Mouse (Mus musculus): ENCODE measurements around the gene Ncoa5.

Gene Ncoa5

DNA sequence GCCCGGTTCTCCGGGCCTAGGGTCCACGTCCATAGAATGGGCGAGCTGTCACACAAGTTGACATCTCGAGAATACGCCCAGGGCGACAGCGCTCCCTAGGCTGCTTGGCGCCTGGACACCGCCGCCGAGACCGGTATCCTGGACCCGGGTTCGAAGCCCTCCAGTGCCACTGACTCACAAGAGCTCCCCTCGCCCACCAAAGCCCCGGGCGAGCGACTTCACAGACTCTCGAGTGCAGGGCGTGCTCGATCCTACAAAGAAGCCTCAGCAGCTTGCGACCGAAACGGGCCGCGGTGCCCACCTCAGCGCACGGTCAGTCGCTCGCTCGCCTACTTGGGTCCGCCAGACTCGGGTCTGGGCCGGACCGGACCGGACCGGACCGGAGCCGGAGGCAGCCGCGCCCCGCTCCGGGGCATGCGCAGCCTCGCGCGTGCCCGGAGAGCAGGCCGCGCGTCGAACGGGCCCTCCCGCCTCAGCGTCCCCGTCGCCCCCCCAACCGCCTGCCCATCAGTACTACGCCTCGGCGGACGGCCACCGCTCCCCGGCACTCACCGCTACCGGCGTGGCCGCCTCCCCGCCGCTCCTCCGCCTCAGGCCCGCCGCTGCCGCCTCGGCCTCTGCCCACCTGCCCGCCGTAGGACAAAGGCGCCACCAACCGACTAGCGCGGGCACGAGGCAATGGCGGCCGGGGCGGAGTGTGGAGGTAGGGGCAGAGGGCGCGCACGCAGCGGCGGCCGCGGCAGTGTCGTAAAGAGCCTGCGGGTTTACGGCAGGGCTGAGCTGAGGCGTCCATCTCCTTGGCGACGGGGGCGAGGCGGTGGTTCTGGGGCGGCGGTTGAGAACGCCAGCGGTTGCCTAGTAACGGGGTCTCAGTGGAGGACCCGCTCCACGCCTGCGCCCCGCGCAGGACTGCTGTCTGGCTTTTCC, at the start of gene Ncoa5:
Ncoa5 (minus strand) TSS at position 737 of the 927 bp plus-strand sequence.
- peak; percentile 96 for ATAC-seq (ENCODE audit: low TSS enrichment)

DNA sequence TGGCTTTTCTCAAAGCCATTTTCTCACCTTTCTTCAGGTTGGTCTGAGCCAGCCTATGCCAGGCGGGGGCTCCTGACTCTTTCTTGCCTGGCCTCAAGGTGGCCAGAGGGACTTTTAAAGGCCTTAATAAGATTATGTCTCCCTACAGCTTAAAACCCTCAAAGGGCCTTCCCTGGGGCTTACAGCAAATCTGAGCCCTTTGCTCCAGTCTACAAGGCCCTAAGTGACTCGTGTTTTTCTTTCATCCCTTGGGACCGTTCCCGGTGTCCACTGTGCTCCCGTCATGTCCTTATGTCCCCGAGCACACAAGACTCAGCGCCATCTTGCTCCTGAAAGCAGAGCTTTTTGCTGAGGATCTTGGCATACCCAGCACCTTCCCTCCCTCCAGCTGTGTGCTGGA, 46.6 kb upstream of the Ncoa5 start:
- no peak for ATAC-seq (ENCODE audit: low TSS enrichment)

DNA sequence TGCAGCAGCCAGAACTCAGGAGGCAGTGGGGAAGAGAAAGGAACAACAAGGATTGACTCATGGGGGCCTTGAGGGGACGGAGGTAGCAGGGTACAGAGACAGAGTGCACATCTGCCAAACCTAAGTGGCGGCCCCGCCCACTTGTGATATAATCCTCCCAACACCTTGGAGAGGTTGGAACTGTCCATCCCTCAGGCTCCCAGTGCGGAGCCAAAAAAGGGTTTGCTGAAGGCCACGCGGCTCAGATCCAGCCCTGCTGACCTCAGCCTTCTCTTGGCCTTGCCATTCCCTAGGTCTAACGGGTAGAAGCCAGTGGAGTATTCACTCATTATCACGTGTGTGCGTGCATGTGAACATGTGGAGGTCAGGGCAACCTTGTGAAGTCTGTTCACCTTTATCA, 46.0 kb upstream of the Ncoa5 start:
- ATAC-seq (ENCODE audit: low TSS enrichment), result no peak

DNA sequence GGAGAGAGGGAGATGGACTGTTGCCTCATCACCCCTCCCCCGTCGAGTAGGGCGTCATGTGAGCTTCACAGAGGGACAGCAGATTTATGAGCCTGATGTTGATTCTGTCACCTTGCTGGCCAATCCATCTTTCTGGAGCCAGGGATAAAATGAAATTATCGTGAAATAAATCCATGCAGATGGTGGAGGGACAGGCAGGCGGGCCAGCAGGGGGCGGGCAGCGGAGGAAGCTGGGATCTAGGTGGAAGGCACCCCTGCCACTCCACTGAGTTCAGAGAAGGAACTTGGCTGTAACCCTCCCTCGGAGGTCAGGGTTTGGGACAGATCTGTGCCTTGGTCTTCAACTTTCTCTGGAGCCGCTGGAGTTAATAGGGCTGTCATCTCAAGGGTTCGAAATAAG, 43.9 kb upstream of the Ncoa5 start:
- no peak for ATAC-seq (ENCODE audit: low TSS enrichment)

DNA sequence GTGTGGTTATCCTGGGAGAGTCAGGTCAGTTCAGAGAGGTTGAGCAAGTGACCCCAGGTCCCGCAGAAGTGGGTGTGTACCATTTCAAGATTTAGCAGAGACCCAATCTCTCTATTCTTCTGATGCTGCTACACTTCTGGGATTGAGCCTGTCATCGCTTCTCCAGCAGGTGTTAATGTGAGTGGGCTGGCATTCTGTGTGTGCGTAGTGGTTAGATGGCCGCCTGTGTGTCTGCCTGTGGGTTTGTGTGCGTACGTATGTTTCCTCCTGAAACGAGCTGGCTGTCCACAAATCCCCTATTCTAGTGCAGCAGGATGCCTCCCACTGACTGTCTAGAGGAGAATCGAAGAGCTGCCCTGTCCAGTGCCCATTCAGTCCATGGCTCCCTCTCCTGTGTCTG, 43.4 kb upstream of the Ncoa5 start:
- ATAC-seq (ENCODE audit: low TSS enrichment), result no peak

DNA sequence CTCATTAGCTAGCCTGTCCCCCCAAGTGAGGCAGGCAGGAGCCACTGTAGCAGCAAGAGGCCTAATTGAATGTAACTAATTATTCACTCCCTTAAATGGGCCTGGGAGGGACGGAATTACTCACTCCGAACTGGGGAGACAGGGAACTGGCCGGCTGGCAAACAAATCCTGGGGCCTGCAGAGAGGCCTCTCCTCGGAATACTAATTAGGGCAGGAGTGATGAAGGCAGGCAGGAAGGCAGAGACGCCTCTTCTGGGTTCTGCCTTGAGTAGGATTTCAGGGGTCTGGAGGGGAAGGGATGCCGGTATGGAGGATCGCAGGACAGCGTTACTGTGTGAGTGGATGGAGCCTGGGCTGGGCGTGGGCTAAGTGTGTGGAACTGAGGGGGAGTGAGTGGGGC, 42.4 kb upstream of the Ncoa5 start:
- ATAC-seq (ENCODE audit: low TSS enrichment), result no peak

DNA sequence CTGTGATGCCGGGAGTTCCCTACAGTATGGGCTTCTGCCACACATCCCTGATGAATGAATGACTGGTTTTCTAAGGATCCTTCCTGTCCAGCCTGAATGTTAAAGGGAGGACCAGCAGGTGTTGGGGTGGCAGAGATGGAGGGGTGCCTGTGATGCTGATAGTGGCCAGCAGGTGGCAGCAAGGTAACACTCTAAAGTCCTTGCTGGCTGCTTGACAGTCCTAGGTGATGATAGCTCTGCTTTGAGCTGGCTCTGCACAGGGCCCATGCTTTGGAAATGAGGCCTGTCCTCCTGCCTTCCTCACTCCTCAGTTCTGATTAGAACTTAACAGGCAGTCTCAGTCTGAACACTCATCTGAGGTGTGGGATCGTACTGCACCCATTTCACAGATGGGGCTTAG, 40.3 kb upstream of the Ncoa5 start:
- peak; percentile 48; the same call in 1 of the 2 replicates for ATAC-seq (ENCODE audit: low TSS enrichment)

DNA sequence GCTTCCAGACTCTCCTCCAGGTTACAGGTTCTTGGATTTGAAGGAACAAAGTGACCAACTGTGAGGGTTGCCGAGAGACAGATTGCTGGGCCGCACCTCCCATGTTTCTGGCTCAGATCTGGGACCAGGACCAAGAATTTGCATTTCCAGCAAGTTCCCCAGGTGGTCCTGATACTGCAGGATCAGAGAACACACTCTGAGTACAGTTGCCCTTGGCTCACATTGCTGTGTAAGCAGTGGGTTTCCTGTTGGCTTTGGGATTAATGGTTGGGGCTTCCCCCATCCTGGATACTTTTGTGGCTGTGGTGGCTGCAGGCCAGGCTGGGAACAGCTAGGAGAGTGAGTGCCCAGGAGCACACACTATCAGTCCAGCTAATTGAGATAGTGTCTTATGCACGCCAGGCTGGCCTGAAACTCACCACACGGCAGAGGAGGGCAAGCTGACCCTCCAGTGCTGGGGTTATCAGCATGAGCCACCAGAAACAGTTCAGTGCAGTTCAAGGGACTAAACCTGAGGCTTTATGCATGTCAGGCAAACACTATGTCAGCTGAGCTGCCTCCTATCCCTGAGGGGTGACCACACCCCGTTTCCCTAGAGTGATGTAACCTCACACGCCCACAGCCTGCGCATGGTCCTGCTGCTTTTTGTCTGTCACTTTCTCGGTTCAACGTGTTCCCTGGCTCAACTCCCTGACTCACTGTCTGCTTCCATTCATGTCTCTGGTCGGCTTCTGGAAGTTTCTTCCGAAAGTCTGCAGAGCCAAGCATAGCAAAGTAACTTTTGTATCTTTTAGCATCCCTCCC, 39.6 kb upstream of the Ncoa5 start:
- peak; percentile 42; the same call in 1 of the 2 replicates for ATAC-seq (ENCODE audit: low TSS enrichment)

DNA sequence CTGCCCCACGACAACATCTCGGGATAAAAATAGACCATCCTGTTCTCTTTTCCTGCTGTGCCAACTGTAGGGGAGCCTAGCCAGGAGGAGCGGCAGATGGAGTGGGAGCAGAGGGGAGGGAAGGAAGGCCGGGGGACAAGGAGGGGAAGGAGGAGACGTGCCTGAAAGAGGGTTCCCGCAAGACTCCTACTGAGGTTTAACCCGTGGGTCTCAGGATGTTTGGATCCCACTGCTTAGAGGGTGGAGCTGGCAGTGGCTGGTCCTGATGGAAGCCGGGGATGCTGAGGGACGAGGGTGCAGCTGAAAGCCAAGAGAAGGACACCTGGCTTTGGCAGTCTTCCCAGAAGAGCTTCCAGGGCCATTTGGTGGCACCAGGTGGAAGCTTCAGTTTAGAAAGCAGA, 38.7 kb upstream of the Ncoa5 start:
- ATAC-seq (ENCODE audit: low TSS enrichment), result peak; percentile 44

DNA sequence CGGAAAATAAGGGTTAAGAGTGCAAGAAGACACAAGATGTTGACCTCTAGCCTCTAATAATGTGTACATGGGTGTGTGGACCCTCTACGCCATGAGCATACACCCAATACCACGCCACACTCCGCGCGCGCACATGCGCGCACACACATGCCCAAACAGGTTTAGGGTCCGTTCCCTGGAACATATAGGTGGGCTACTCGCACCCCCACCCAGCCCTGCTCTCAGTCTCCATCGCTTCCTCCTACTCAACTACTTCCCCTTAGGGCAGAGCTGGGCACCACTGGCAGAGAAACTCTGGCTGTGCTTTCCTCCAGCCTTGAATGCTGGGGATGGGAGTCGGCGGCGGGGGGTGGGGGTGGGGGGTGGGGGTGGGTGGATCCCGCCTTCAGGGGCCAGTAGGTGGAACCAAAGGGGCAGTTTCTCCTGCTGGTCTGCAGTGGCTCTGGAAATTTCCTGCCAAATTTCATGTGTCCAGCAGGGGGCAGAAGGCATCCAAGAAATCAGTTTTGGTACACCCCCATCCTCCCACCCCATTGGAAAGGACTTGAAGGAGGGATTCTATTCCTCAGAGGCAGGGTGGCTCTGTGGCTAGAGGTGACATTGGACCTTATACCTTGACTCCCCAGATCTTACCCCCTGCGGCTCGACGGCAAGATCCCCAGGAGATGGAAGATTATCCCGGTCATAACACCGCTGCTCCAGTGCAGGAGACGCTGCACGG, 35.6 kb upstream of the Ncoa5 start:
- ATAC-seq (ENCODE audit: low TSS enrichment), result no peak

DNA sequence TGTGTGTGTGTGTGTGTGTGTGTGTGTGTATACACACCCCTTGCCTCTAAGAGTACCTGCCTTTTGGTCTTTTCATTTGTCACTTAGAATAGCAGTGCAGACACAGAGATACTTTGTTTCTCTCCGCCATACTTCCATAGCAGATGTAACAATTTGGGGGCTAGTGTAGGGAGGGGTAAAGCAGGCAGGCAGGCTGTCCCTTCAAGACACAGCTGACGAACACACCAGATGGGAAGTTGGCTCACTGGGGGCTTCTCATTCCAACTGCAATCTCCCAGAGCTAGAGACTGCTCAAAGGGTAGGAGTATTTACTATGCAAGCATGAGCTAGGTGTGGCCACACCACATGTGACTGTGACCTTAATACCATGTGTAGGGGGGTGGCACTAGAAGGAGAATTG, 34.1 kb upstream of the Ncoa5 start:
- ATAC-seq (ENCODE audit: low TSS enrichment), result no peak

DNA sequence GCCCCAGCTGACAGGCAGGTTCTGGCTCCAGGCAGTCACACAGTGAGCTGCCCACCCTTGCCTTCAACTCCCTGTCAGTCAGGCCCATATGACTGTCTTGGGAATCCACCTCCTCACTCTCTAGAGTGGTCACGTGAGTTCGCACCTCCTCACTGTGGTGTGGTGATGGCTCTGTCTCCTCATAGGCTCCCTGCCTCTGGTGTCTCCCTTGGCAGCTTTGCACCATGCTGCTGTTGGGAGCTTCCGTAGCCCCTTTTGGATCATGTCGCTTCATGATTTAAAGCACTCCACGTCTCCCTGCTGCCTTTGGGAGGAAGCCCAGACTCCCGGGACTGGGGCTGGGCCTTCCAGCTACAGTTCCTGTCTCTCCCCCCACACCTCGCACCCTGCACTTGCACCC, 29.8 kb upstream of the Ncoa5 start:
- peak; percentile 95 for ATAC-seq (ENCODE audit: low TSS enrichment)

DNA sequence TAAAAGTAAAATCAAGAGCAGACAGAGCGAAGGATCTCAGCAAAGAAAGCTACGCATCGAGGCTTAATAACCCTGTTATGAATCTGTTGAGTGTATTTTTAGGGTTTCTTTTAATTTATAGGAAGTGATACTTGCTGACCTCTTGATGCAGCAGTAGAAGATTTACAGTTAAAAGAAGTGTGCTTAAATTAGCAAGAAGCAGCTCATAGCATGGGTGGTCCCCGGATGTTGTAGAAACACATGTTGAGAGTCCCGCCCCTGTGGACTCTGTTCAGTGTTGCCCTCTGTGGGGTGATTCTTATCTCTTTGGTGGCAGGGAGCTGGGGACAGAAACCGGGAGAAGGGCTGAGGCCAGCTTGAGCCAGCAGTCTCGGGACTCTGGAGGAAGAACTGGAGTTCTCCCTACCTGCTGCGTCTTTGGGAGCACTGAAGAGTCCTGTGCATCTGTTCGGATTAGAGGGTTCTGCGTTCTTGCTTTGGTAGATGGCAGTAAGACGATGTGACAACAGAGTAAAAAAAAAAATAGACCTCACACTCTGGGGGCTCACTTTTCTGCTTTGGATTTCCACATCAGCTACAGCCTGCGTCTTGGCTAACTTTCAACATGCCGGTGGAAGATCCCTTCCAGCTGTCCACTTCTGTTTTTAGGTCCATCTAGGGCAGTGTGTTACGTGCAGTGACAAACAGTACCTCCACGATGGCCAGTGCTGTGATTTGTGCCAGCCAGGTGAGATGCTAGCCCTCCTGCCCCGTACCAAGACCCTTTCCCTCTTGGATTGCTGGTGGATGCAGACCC, 27.2 kb upstream of the Ncoa5 start:
- ATAC-seq (ENCODE audit: low TSS enrichment), result no peak

DNA sequence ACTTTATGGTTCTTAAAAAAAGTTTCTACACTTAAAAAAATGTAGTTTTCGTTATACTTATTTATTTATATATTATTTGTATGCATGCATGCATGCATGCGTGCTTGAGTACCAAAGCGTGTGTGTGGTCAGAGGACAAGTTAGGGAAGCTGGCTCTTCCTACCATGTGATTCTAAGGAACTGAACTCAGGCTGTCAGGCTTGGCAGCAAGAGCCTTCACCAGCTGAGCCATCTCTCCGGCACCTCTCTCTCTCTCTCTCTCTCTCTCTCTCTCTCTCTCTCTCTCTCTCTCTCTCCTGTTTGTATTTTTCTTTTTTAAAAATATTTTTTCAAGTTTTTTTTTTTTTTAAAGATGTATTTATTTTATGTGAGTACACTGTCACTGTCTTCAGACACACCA, 25.3 kb upstream of the Ncoa5 start:
- ATAC-seq (ENCODE audit: low TSS enrichment), result no peak

DNA sequence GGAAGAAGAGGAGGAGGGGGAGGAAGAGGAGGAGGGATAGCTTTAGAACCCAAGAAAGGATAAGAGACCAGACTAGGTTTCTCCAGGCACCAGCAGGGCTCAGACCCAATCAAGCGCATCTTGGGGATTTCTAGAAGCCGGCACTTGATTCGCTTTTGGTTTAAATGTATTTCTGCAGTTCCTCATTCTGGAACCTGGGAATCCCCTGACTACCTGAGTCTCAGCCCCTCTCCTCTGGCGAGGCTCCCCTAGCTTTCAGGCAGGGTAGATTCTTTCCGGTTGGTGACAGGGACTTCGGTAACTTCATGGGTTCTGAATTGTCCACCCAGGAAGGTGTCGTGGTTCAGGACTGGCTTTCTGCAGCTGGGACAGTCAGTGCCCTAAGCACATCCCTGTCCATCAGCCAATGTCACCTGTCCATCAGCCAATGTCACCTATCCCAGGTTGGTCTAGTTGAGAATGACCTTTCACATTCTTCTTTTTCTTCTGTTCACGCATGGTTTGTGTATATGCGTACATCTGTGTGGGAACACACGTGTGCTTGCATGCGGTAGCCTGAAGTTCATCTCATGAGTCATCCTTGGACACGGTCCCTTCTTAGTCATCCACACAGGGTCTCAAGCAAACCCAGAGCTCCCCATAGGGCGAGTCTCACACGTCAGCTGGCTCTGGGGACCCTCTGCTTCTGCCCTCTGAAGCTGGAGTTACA, 21.9 kb upstream of the Ncoa5 start:
- ATAC-seq (ENCODE audit: low TSS enrichment), result no peak

DNA sequence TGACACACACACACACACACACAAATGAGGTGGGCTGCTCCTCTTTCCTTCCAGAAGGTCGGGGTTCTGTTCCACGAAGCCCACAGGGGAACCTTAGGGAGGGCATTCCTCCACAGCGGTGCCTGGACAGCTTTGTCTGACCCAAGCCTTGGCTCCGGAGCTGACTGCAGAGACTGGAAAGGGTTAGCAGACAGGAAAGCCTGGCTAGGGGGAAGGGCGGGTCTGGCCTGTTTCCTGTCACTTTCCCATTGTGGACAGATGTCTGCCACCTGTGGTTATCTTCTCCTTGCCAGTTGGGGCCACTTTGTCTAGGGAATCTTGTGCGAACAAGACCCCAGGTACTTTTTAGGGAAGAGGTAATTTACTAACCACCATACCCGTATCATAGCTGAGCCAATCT, 21.2 kb upstream of the Ncoa5 start:
- ATAC-seq (ENCODE audit: low TSS enrichment), result no peak

DNA sequence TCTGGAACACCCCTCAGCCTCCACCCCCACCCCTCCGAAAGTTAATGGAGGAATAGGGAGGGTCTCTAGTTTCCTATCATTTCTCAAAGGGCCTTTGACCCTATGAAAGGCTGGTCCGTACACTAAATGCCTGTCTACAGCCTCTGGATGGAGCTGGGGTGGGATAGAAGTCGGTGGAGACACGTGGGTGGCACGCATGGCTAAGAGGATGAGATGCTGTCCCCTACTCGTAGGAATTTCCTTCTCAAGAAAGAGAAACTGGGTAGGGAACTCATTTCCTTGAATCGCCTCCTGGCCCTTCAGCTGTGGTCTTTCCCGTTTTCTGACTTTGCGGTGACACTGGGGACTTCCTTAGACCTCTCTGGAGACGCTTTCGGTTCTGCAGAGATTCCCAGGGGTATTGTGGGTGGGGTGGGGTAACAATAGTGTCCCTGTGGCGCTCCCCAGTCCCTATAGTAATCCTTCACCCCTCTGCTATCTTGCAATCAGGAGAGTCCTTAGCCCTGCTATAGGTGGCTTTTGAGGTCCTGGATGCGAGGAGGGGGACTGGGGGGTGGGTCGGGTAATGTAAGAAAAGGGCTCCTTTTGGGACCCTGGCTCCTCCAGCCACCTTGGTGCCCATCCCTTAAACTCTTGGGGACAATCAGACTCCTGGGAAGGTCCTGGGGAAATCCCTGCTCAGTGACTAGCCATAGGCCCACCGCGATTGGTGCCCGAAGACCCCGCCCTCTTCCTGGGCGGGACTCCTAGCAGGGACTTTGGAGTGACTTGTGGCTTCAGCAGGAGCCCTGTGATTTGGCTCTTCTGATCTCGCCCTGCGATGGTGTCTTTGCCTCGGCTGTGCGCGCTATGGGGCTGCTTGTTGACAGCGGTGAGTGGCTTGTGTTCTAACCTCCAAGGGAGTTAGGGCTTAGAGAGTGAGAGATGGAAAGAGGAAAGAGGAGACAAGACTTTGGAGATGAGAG, 20.5 kb upstream of the Ncoa5 start, which contains the start of gene Cd40:
Cd40 (plus strand) TSS at position 740 of the 965 bp plus-strand sequence.
- no peak for ATAC-seq (ENCODE audit: low TSS enrichment)

DNA sequence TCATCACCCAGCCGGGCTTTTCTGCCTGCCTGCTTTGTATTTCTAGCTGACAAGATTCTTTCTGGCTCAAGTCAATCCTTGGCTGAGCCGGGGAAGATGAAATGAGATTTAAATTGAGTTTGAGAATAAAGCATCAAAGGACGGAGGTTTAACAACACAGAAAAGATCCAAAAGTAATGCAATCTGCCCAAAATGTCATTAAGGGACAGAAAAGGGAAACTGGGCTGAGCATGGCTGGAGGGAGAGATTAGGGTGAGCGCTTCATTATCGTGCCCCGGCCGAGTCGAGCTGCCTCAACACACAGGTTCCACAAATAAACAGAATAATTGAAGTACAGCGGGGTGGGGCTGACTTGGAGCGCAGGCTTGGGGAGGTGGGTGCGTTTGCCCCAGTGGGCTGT, 16.9 kb upstream of the Ncoa5 start:
- no peak for ATAC-seq (ENCODE audit: low TSS enrichment)

DNA sequence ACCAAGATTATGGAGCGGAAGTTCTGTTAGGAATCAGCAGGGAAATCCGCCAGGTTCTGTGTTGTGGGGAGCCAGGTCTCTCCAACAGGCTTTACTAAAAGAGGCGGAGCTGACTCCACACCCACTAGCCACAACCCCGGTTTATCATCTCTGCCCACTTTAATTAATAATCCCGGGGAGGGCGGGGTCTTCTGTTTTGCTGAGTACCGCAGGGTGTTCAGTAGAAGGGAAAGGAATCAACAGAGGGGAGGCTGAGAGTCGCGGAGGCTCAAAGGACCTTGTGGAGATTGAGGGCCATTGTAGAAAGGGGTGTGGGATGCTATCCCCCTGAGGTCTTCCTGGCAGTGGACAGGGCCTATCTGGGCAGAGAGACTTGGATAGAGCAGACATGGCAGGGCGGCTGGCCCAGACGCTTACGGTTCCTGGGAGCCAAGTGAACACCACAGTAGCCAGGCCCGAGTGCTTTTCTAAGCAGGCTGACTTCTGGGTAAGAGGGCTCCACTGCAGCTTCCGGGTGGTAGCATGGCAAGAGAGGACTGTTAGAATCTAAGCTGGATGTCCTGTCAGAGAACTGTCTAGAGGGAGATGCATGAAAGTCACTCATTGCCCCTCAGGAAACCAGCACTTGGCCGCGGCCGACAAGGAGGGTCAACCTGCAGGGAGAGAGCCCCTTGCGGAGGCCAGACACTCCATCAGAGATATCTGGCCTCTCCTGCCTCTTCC, 16.3 kb upstream of the Ncoa5 start:
- ATAC-seq (ENCODE audit: low TSS enrichment), result no peak
